Mouse (Mus musculus) natural killer cell, adult 2 months (primary cell): ENCODE measurements around the gene Gls.
A peak's percentile ranks its signal among the peaks of the same experiment; 100 is the strongest.

Source experiments
- DNase-seq, 2 experiments: peaks; one replicate each; pipeline ENCODE4 v3.0.0; 2022; ENCODE audit warnings: low spot score in 2 of 2

Gls gene

DNA sequence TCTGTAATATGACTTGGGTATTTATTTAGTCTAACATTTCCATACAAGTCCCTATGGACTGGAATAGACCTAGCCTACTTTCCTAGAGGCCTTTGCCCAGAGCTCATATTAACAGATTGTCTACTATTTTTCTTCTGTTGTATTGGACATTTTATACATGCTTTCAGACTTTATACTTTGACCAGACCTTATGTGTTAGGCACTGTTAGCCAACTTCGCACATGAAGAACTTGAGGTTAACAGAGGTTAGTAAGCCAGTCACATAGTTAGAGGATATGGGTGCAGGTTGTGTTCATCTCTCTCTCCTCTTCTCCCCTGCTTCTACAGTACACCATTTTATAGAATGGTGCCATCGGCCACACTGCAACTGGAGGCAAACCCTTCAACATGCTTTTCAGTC lies 75.0 kb downstream of the Gls start:
- no peak for DNase-seq

DNA sequence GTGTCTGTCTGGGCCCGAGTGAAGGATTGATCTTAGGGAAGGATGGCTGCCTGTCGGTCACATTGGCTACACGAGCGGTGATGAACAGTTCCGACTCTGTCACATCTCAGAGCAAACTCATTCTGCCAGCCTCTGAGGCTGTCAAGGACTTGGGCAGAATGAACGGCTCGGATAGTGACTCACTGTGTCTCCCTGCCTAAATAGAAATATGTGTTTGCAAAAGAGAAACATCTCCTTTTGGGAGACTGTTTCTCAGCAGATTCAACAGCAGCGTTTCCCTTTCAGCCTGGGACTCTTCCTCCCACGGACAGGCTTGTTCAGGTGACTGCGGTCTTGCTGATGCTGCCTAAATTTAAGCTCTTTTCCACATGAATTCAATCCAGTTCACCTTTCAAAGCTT lies 76.7 kb downstream of the Gls start:
- no peak for DNase-seq

DNA sequence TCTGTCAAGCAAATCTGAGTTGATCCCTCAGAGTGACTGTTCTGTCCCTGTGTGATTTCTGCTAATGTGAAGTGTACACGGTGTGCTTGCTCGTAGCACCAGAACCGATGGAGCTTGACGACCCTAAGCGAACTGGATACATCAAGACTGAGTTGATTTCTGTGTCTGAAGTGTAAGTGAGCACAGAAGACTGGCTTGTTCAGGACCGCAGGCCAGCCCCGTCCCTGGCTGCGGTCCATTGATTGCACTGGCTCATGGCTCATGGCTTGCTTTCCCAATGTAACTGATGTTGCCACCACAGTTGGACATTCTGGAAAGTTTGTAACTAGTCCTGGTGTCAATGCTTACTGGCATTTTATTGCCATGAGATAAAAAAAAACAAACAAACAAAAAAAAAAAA lies 78.1 kb downstream of the Gls start:
- DNase-seq, result no peak

DNA sequence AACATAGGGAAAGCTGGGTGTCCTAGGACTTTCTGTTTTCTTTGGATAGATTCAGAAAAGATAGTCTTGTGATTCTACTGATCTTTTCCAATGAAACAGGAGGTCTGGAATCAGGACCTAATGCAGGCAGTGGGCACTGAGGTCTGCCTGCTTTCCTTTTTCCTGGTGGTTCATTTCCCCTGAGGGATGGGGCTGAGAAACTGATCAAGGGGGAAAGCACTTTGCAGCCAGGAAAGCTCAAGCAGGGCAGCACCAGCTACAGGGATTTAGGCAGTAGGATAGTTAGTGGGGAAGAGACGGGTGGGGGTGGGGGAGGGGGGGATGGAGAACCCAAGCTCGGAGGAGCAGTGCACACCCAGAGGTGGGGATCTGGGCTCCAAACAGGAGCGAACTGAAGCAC lies 80.1 kb downstream of the Gls start:
- DNase-seq, result no peak

DNA sequence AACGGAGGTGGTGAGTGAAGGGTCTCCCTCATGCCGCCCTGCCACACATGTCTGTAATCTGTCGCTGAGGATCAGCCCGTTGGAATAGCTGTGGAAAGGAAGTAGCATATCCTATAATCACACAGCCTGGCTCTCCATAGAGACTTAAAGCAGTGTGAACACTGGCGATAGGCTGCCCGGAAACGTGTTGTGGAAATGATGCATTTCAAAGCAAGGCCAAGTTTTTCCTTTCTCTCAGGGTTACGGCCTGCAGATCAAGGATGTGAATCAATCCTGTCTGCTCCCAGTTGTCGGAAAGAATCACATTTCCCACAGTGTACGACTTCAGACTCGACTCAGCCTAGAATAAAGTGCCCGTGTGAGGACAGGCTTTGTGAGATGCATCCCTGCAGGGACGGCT lies 80.7 kb downstream of the Gls start:
- no peak for DNase-seq

DNA sequence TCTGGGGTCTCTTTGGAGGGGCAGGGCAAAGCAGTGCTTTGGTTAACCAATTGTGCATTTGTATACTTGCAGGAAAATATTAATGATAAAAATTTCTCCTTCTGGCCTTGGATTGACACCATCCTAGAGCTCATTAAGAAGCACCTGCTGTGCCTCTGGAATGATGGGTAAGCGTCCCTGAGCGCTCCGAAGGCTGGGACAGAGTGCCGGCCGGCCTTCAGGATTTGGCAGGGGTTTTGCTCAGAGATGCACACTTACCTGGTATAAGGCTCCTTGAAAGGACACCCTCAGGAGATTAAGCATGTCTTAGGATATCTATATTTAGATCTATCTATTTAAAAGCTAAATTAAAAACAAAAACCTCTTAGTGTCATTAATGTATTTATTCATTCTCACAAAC lies 81.9 kb downstream of the Gls start:
- no peak for DNase-seq

DNA sequence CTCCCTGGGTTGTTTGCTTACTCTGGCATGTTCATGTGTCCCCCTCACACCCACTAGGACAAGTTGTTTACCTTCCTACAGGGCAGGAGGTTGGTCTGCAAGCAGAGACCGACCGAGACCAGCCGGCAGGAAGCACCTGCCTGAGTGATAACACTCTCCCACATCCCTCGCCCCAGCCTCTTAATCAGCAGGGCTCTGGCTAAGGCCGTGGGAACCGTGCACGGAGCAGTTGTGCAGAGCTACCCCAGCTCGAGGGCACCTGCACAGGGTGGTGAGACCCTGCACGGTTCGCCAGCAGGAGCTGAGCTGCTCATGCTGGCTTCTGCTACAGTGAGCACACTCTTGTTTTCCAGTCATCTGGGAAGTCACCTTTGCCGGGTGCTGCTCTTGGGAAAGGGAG lies 82.4 kb downstream of the Gls start:
- DNase-seq, result no peak

DNA sequence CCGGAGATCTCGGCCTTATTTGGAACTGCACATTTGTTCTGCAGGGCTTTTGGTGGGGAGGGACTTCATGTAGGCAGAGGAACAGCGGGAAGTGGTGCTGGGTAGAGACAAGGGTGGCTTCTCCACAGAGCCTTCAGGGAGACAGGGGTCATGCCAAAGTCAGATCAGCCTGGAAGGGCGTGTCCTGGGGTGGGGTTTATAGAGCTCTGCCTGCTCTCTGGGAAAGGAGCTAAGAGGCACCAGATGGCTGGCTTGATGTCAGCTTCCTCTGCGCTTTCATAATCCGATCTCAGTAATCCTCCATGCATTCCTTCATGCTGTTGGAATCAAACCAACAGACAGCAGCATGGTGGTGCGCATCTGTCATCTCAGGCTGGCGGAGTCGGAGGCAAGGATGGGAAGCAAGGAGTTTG lies 83.1 kb downstream of the Gls start:
- DNase-seq, result no peak

DNA sequence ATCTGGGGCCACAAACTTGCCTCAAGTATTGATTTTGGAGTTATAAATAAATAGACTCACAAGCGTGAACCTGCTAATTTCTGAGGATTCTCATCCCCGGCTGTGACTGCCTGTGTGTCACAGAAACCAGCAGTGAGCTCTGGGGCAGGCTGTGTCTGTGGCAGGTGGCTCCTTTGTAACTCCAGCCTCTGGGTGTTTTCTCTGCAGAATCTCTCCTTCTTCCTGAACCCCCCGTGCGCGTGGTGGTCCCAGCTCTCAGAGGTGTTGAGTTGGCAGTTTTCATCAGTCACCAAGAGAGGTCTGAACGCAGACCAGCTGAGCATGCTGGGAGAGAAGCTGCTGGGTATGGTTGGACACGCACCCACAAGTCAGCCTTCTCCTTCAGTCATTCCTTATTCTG lies 84.3 kb downstream of the Gls start:
- no peak for DNase-seq

DNA sequence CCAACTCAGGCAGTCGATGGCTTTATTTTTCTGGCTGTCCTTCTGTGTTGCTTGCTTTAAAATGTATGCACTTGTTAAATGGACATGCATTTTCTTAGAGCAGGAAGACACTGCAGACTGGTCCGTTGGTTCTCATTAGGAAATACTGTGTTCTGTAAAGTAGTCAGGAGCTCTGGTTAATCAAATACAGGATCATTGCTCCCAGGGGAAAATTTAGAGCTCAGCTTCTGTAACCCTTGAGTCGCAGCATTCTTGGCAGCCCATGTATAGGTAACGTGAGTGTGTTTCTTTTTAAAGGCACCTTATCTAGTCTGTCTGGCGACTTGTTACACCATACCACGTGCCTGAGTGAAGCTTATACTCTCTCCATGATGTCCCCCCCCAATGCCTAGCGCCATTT lies 84.9 kb downstream of the Gls start:
- no peak for DNase-seq

DNA sequence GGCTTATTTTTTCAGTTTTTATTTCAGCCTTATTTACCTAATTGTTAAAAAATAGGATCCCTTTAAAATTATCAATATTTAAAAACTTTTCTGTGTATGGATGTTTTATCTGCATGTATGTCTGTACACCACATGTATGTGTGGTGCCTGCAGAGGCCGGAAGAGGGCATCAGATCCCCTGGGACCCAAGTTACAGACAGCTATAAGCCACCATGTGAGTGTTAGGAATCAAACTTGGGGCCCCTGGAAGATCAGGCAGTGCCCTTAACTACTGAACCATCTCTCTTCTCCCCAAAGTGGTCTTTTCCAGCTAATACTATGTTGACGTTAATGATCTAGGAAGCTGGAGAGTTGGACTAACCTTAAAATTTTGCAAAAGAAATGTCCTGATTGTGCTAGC lies 85.6 kb downstream of the Gls start:
- no peak for DNase-seq

DNA sequence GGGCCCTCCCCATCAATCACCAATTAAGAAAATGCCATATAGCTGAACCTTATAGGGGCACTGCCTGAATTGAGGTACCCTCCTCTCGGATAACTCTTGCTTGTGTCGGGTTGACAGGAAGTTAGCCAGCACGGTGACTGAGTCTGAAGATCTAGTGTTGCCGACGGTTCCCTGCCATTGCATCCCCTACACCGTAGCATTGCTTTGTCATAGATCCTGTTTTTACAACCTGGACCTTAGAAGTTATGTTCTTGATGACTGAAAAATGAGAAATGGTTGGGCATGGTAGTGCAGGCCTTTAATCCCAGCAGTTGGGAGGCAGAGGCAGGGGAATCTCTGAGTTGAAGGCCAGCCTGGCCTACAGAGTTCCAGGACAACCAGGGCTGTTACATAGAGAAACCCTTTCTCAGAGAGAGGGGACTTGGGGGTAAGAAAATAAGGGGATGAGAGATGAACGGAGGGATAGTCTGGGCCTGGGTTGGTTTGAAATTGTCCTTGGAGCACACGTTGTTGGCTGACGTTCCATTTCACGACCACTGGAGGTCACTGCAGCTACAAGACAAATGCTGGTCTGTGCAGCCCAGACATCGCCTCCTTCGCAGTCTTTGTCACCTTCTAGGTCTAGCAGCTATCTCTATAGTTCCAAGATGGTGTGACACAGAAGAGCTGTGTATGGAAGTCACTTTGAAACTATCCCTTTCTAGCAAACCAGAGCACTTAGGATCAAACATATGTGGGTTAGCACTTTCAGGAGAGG lies 86.6 kb downstream of the Gls start:
- DNase-seq, result peak in 1 of 2 experiments; percentile 17

DNA sequence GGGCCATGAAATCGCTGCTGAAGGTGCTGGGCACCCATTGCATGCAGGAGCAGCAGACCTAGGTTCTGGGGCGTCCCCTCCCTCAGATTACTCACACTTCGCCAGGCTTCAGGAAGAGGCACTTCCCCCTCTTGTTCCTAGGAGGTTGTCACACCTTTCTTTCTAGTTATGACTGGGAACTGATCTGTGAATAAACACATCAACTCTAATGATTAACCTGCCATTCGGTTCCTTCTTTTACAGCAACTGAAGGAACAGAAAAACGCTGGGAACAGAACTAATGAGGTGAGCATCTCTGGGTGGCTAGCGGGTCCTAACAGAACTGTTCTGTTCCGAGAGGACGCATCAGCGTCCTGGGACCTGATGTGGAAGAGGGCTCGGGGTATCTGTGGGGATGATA lies 88.1 kb downstream of the Gls start:
- DNase-seq, result no peak

DNA sequence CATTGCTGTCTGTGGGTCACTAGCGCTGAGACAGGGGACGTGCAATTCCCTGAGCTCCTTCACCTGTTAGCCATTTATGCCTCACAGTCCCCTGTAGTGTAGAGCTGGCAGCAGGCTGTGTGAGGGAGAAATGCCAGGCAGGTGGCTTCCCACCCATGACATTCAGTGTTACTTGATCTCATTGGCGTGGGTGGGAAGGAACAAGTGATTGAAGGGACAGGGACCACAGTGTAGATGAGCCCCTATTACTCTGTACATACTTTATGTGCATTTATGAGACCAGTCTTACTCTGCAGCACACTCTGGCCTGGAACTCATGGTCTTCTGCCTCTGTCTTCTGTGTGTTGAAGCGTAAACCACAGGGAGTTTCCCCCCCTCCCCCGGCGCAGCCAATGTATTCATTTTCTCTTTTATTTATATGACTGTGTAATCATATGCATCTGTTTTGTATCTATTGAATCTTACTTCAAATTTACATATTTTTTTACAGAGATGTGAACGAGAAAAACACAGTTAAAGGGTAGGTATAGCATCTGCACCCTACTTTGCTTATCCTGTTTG lies 89.4 kb downstream of the Gls start:
- no peak for DNase-seq

DNA sequence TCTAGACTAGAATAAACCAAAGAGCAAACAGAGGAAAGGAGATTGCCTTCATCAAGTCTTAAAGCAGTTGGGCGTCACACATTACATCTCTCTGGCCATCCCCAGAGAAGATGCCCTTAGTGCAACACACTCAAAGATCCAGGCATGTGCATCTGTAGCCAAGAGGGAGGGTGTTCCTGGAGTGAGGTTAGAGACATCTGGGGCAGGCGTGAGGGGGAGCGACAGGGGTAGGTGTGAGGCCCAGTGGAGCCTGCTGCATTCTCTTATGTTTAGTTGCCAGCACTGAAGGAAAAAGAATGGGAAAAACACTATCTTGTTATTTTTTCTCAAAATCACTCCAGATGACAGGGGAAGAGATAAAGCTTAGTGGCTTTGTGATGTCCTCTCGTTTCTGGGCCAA lies 89.8 kb downstream of the Gls start:
- DNase-seq, result no peak

DNA sequence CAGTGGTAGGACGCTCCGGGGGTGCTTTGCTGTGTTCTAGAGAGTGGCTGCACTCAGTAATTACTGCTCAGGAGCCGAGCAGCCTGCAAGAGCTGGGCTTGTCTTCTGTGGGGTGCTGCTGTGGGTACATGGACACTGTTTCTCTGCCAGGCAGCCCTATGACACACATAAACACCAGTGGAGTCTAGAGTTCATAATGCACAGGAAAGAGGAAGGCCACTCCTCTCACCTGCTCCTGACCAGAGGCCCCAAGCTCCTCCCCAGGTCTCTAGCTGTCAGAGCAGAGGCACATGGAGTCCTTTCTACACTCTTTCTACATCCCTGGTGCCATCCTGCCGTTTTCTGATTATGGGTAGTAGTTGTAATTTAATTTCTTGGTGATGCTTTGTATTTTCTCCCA lies 90.9 kb downstream of the Gls start:
- DNase-seq, result no peak

DNA sequence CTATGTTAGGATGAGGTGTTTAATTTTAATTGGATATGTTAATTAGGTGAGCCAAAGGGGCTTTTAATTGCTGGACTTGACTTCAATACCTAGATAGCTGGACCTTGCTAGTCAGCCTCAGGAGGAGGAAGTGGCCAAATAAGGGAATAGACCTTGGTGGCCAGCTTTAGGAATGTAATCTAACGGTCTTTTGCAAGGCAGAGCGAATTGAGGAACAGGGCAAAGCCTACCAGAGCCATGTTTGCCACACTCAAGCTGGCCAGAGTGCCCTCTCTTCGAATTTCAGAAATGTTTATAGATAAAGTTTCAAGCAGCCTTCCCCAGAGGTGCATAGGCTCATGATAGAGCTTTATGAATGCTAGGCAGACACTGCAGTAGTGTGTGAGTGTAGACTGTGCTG lies 91.5 kb downstream of the Gls start:
- DNase-seq, result no peak

DNA sequence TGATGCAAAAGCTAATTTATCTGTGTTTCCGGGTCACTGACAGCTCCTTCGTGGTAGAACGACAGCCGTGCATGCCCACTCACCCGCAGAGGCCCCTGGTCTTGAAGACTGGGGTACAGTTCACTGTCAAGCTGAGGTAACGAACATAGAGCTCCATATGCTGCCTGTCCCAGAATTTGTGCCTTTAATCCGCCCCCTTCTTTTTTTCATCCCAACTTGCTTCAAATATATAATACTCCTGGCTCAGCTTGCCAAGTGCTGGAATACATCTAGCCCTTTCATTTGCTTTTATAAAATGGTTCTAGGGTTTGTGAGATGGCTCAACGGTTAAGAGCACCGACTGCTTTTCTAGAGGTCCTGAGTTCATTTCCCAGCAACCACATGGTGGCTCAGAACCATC lies 92.5 kb downstream of the Gls start:
- no peak for DNase-seq

DNA sequence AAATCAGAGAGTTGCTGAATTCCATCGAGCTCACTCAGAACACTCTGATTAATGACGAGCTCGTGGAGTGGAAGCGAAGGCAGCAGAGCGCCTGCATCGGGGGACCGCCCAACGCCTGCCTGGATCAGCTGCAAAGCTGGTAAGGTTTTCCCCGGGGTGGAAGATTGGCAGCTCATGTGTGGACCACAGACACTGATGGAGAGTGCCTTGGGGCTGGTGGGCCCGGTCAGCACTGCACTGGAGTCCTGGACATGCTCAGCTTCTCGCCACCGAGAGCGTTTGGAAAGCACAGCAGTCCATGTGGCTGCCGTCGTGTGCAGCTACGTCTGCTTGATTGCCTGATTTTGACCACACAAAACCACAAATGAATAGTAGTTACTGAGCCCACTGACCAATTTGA lies 95.7 kb downstream of the Gls start:
- no peak for DNase-seq

DNA sequence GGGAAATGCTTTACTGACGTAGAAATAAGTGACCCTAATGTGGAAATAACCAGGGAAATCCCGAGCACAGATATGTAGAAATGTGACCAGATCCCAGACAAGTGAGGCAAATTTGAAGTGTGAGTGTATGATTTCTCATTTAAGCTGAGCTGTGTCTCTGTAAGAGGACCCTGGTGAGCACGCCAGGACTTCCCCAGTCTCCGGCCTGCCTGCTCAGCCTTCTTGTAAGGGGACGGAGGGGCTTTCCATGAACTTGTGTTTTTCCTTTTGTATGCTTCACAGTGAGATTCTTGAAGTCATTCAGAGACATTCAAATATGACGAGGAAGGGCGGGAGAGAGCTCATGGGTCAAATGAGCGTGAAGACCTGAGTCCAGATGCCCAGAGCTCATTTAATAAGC lies 99.8 kb downstream of the Gls start:
- DNase-seq, result no peak

DNA sequence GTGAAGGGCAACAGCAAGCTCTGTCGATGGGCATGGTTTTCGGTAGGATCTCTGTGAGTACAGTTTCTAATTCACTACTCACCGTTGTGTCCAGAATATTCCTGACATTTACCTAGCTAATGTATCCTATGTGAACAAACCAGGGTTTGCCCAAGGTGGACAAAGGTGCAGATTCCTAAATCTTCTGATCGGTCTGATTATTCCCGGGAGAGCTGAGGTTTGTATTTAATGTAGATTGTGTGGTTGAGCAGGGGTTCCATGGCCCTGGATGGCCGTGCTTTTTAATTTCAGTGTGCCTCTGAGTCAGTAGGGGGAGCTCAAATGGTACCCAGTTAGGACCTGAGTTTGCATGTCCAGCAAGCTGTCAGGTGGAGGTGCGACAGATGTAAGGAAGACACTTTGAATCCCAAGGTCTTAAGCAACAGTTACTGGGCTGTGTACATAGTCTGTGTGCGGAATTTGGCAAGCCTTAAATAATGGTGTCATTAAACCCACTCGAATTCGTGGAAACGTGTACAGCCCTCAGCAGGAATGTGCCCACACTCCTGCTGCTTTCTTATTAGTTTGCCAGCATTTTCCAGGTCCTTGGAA lies 101.2 kb downstream of the Gls start:
- DNase-seq, result no peak

DNA sequence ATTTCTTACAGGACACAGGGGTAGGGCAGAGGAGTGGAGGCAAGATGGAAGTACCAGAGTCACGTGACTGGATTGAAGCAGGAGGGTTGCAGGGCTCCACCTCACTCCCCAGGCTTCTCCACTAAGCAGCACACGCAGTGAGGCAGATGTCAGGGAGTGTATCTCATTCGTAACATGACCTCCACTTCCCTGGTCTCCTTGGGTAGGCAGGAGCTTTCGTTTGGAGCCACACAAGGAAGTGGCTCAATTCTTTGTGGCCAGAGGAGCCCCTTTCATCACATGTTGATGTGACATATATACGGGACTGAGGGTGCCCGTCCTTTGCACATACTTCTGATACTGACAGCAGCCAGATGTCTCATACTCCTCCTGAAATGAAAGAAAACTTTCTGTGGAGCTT lies 103.2 kb downstream of the Gls start:
- no peak for DNase-seq

DNA sequence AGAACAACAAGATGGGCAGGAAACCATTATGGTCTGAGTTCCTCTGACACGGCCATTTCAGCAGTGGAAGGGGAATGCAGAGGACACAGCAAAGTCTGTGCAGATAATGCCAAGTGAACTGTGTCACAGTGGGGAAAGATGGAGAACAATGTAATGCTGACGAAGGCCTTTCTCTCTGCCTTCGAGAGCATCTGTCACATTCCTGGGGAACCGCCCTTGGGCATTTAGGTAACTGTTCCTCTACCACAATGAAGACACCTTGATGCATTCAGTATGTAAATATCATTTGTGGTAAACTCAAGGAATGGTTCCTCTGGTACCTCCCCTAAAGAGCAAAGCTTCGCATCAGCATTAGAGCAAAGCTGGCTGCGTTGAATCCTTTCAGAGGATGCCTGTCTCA lies 105.7 kb downstream of the Gls start:
- DNase-seq, result no peak

DNA sequence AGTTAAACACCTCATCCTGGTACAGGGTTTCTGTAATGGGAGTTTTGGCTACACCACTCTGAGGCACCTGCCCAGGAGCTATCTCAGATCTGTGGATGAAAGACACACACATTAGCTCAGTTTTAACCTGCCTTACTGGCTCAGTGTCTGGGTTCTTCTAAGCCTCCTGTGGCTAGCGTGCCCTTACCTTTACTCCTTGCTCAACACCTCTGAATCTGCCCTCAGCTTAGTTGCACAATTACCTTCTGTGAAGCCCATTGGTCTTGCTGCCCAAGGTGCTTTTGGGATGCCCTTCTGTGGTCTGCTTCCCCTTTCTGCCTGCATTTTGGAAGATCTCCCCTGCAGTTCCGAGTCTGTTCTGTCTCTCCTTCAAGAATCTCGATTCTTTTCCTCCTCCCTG lies 108.2 kb downstream of the Gls start:
- DNase-seq, result no peak
